Mouse (Mus musculus): Measurements from ENCODE around the gene Tmem14c. TPM values are rescaled to one million over a fixed set of nuclear protein-coding genes. Genes with fewer than 3 reads are reported as not detected.

Tmem14c gene
- 91.8 and 109 TPM in 2 replicates for polyA plus RNA-seq (2011; ENCODE audit: insufficient read length, low read depth, missing spikeins)

GRCm38 (mm10) chr13:41015829-41016634, at the start of gene Tmem14c:
Gene Tmem14c, plus strand, starts transcription at chr13:41016292.
- H3K4me3 ChIP-seq (ENCODE audit: insufficient read depth, low read length), result peak within 1 kb of the TSS; percentile 78
- H3K4me1 ChIP-seq (ENCODE audit: control insufficient read depth, insufficient read depth, low read length), result 0 out of 2 replicates have a peak, but pooled peaks cover 5% of the 10 kb centered on the region
- H3K27ac ChIP-seq (ENCODE audit: insufficient read depth, low read length), result peak within 1 kb of the TSS; percentile 79
- peak; percentile 88 for TF ChIP-seq POLR2A (IDR thresholded peaks at IDR 0.05; ENCODE audit: low read depth, low read length)
- TF ChIP-seq CTCF (IDR thresholded peaks at IDR 0.05; ENCODE audit: borderline replicate concordance, insufficient read depth, low read length), result no peak

GRCm38 (mm10) chr13:40967609-40968008, 48.5 kb upstream of the Tmem14c start:
- Histone ChIP-seq H3K4me1 (ENCODE audit: control insufficient read depth, insufficient read depth, low read length) (no peaks in the 10 kb centered on the region), H3K27ac (ENCODE audit: insufficient read depth, low read length) (no peak overlapping the region), H3K4me3 (ENCODE audit: insufficient read depth, low read length) (no peak overlapping the region)
- no peak for TF ChIP-seq POLR2A (IDR thresholded peaks at IDR 0.05; ENCODE audit: low read depth, low read length)
- no peak for TF ChIP-seq CTCF (IDR thresholded peaks at IDR 0.05; ENCODE audit: borderline replicate concordance, insufficient read depth, low read length)

- TF ChIP-seq POLR2A (IDR thresholded peaks at IDR 0.05; ENCODE audit: low read depth, low read length), result no peak
- TF ChIP-seq CTCF (IDR thresholded peaks at IDR 0.05; ENCODE audit: borderline replicate concordance, insufficient read depth, low read length), result no peak
- no peaks in the 10 kb centered on the region for H3K4me1 ChIP-seq (ENCODE audit: control insufficient read depth, insufficient read depth, low read length)
Measured at GRCm38 (mm10) chr13:40968564-40968963, 47.5 kb upstream of the Tmem14c start.

GRCm38 (mm10) chr13:40969761-40970390, 46.2 kb upstream of the Tmem14c start:
- no peaks in the 10 kb centered on the region for H3K4me1 ChIP-seq (ENCODE audit: control insufficient read depth, insufficient read depth, low read length)
- TF ChIP-seq CTCF (IDR thresholded peaks at IDR 0.05; ENCODE audit: borderline replicate concordance, insufficient read depth, low read length) (no peak), POLR2A (IDR thresholded peaks at IDR 0.05; ENCODE audit: low read depth, low read length) (no peak)
- no peak overlapping the region for H3K27ac ChIP-seq (ENCODE audit: insufficient read depth, low read length)
- no peak overlapping the region for H3K4me3 ChIP-seq (ENCODE audit: insufficient read depth, low read length)

More at GRCm38 (mm10) chr13:40968564-40968963, 47.5 kb upstream of the Tmem14c start:
- no peak overlapping the region for H3K4me3 ChIP-seq (ENCODE audit: insufficient read depth, low read length)
- H3K27ac ChIP-seq (ENCODE audit: insufficient read depth, low read length), result no peak overlapping the region

GRCm38 (mm10) chr13:40971261-40971660, 44.8 kb upstream of the Tmem14c start:
- Histone ChIP-seq H3K4me3 (ENCODE audit: insufficient read depth, low read length) (no peak overlapping the region), H3K4me1 (ENCODE audit: control insufficient read depth, insufficient read depth, low read length) (no peaks in the 10 kb centered on the region), H3K27ac (ENCODE audit: insufficient read depth, low read length) (no peak overlapping the region)
- no peak for TF ChIP-seq CTCF (IDR thresholded peaks at IDR 0.05; ENCODE audit: borderline replicate concordance, insufficient read depth, low read length)
- no peak for TF ChIP-seq POLR2A (IDR thresholded peaks at IDR 0.05; ENCODE audit: low read depth, low read length)

DNA sequence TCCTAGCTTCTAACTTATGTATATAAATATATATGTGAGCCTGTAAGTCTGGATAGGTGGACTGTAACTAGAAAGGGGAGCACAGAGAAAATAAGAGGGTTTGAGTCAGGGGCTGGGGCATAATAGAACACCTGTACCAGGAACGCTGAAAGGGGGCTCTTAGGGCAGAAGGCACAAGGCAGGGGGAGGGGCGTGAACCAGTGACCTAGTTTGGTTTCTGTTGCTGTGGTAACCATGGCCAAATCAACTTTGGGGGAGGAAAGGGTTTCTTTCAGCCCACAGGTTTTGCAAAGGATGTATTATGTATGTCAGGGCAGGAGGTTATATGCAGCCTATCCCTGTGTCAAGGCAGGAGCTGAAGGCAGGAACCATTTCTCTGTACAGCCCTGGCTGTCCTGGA, 44.3 kb upstream of the Tmem14c start:
- Histone ChIP-seq H3K4me1 (ENCODE audit: control insufficient read depth, insufficient read depth, low read length) (no peaks in the 10 kb centered on the region), H3K4me3 (ENCODE audit: insufficient read depth, low read length) (no peak overlapping the region), H3K27ac (ENCODE audit: insufficient read depth, low read length) (no peak overlapping the region)
- no peak for TF ChIP-seq CTCF (IDR thresholded peaks at IDR 0.05; ENCODE audit: borderline replicate concordance, insufficient read depth, low read length)
- TF ChIP-seq POLR2A (IDR thresholded peaks at IDR 0.05; ENCODE audit: low read depth, low read length), result no peak

- Histone ChIP-seq H3K4me1 (ENCODE audit: control insufficient read depth, insufficient read depth, low read length) (no peaks in the 10 kb centered on the region), H3K27ac (ENCODE audit: insufficient read depth, low read length) (no peak overlapping the region), H3K4me3 (ENCODE audit: insufficient read depth, low read length) (no peak overlapping the region)
- TF ChIP-seq CTCF (IDR thresholded peaks at IDR 0.05; ENCODE audit: borderline replicate concordance, insufficient read depth, low read length) (no peak), POLR2A (IDR thresholded peaks at IDR 0.05; ENCODE audit: low read depth, low read length) (no peak)
Measured at GRCm38 (mm10) chr13:40972976-40973375, 43.1 kb upstream of the Tmem14c start.

DNA sequence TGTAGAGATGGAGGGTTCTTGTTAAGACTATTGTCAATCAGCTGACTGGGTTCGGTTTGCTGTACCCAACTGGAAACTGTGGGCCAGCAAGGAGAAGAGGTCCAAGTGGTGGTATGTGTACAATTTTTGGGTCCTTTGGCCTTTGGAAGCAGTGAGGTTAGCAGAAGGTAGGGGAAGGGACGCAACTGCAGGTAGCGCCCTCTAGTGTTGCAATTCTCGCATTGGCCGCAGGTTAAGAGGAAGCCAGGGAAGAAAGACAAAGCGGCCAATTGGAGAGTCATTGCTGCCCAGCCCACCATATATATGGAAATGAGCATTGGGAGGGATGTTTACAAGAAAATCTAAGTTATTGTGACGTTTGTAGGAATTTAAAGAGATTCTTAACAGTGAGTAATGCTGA, 38.5 kb upstream of the Tmem14c start:
- H3K4me1 ChIP-seq (ENCODE audit: control insufficient read depth, insufficient read depth, low read length), result no peaks in the 10 kb centered on the region
- TF ChIP-seq POLR2A (IDR thresholded peaks at IDR 0.05; ENCODE audit: low read depth, low read length) (no peak), CTCF (IDR thresholded peaks at IDR 0.05; ENCODE audit: borderline replicate concordance, insufficient read depth, low read length) (peak; percentile 85; the same call in 1 of the 2 replicates)
- no peak overlapping the region for H3K27ac ChIP-seq (ENCODE audit: insufficient read depth, low read length)
- no peak overlapping the region for H3K4me3 ChIP-seq (ENCODE audit: insufficient read depth, low read length)

- Histone ChIP-seq H3K4me1 (ENCODE audit: control insufficient read depth, insufficient read depth, low read length) (no peaks in the 10 kb centered on the region), H3K4me3 (ENCODE audit: insufficient read depth, low read length) (no peak overlapping the region), H3K27ac (ENCODE audit: insufficient read depth, low read length) (no peak overlapping the region)
- TF ChIP-seq CTCF (IDR thresholded peaks at IDR 0.05; ENCODE audit: borderline replicate concordance, insufficient read depth, low read length), result no peak
- no peak for TF ChIP-seq POLR2A (IDR thresholded peaks at IDR 0.05; ENCODE audit: low read depth, low read length)
Measured at GRCm38 (mm10) chr13:40978652-40979051, 37.4 kb upstream of the Tmem14c start.

DNA sequence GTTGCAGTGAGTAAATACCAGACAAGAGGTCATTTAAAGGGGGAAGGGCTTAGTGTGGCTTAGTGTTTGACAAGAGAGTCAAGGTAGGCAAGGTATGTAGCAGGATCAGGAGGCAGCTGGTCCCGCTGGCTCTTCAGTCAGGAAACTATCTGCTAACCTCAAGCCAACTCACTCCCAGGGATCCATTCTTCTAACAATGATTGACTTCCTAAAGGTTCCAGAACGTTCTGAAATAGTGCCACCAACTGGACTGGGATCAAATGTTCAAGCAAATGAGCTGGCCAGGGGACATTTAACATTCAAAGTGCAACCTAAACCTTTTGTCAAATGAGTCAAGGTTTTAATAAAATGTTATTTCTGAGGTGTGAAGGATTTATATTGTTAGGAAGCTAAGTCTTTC, 36.8 kb upstream of the Tmem14c start:
- no peak overlapping the region for H3K4me3 ChIP-seq (ENCODE audit: insufficient read depth, low read length)
- H3K4me1 ChIP-seq (ENCODE audit: control insufficient read depth, insufficient read depth, low read length), result no peaks in the 10 kb centered on the region
- H3K27ac ChIP-seq (ENCODE audit: insufficient read depth, low read length), result no peak overlapping the region
- no peak for TF ChIP-seq CTCF (IDR thresholded peaks at IDR 0.05; ENCODE audit: borderline replicate concordance, insufficient read depth, low read length)
- TF ChIP-seq POLR2A (IDR thresholded peaks at IDR 0.05; ENCODE audit: low read depth, low read length), result no peak
